Mouse (Mus musculus) left cerebral cortex, adult 9 months (tissue): ENCODE measurements around the gene Abhd17c.
"Not testable (repeated sequence)": the region's sequence is repeated elsewhere in the genome, so short reads cannot be mapped to it uniquely, and the experiment has no call there.

ENCODE experiments used
- DNase-seq, 2 experiments: peaks; one replicate each; pipeline ENCODE4 v3.0.0; 2022; ENCODE audit warnings: low spot score in 2 of 2

The Abhd17c gene

GRCm38 (mm10) chr7:84151001-84151959 is at the start of gene Abhd17c:
Gene Abhd17c (minus strand): TSS chr7:84151893.
- DNase-seq, result peak in 1 of 2 experiments; percentile 40

GRCm38 (mm10) chr7:84197208-84197860 is 45.6 kb upstream of the Abhd17c start:
- DNase-seq, result no peak

- no peak for DNase-seq
These were observed 44.5 kb upstream of the Abhd17c start for GRCm38 (mm10) chr7:84196221-84196620.

GRCm38 (mm10) chr7:84192256-84192655 is 40.6 kb upstream of the Abhd17c start:
- DNase-seq, result no peak

GRCm38 (mm10) chr7:84191476-84191875 is 39.8 kb upstream of the Abhd17c start:
- DNase-seq, result no peak

- no peak for DNase-seq
These were observed 36.5 kb upstream of the Abhd17c start for GRCm38 (mm10) chr7:84188196-84188595.

- no peak for DNase-seq
These were observed 33.5 kb upstream of the Abhd17c start for GRCm38 (mm10) chr7:84185196-84185595.

- no peak for DNase-seq
These were observed 33.0 kb upstream of the Abhd17c start for GRCm38 (mm10) chr7:84184703-84185102.

- not testable (repeated sequence) for DNase-seq
These were observed 27.1 kb upstream of the Abhd17c start for GRCm38 (mm10) chr7:84178809-84179208.

- peak; percentile 52 to 84 for DNase-seq
These were observed 23.2 kb upstream of the Abhd17c start for GRCm38 (mm10) chr7:84174655-84175448.

GRCm38 (mm10) chr7:84173394-84173793 is 21.7 kb upstream of the Abhd17c start:
- no peak for DNase-seq

GRCm38 (mm10) chr7:84171177-84171787 is 19.6 kb upstream of the Abhd17c start:
- DNase-seq, result no peak

GRCm38 (mm10) chr7:84168355-84168754 is 16.7 kb upstream of the Abhd17c start:
- DNase-seq, result no peak

- no peak for DNase-seq
These were observed 15.2 kb upstream of the Abhd17c start for GRCm38 (mm10) chr7:84166721-84167419.

- DNase-seq, result no peak
These were observed 14.3 kb upstream of the Abhd17c start for GRCm38 (mm10) chr7:84166007-84166406.

GRCm38 (mm10) chr7:84165288-84165687 is 13.6 kb upstream of the Abhd17c start:
- DNase-seq, result no peak

- no peak for DNase-seq
These were observed 13.2 kb upstream of the Abhd17c start for GRCm38 (mm10) chr7:84164880-84165279.

- DNase-seq, result no peak
These were observed 12.7 kb upstream of the Abhd17c start for GRCm38 (mm10) chr7:84164419-84164818.

GRCm38 (mm10) chr7:84163585-84163984 is 11.9 kb upstream of the Abhd17c start:
- no peak for DNase-seq

- no peak for DNase-seq
These were observed 7.7 kb upstream of the Abhd17c start for GRCm38 (mm10) chr7:84159414-84159813.

- no peak for DNase-seq
These were observed 2.1 kb upstream of the Abhd17c start for GRCm38 (mm10) chr7:84153821-84154220.
